Mouse (Mus musculus) monocyte, adult 2 months (primary cell): ENCODE results near the gene Retreg2.

Experiments
- DNase-seq, 2 experiments: peaks; one replicate each; pipeline ENCODE4 v3.0.0; 2022; ENCODE audit warnings: low spot score in 2 of 2, low read depth in 1 of 2

Gene Retreg2

DNA sequence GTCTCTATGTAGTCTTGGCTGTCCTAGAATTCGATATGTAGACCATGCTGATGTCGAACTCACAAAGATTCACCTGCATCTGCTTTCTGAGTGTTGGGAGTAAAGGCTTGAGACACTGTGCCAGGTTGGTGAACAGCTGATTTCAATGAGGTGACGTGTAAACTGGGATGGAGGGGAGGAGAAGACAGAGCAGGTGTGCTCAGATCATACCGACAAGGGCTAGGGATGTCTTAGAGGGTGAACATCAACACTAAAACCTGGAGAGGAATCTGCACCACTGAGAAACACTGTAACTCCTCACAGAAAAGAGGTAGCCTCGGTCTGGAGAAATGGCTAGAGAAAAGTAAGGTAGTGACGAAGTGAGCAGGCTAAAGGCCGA is 25.5 kb downstream of the Retreg2 start:
- no peak for DNase-seq

DNA sequence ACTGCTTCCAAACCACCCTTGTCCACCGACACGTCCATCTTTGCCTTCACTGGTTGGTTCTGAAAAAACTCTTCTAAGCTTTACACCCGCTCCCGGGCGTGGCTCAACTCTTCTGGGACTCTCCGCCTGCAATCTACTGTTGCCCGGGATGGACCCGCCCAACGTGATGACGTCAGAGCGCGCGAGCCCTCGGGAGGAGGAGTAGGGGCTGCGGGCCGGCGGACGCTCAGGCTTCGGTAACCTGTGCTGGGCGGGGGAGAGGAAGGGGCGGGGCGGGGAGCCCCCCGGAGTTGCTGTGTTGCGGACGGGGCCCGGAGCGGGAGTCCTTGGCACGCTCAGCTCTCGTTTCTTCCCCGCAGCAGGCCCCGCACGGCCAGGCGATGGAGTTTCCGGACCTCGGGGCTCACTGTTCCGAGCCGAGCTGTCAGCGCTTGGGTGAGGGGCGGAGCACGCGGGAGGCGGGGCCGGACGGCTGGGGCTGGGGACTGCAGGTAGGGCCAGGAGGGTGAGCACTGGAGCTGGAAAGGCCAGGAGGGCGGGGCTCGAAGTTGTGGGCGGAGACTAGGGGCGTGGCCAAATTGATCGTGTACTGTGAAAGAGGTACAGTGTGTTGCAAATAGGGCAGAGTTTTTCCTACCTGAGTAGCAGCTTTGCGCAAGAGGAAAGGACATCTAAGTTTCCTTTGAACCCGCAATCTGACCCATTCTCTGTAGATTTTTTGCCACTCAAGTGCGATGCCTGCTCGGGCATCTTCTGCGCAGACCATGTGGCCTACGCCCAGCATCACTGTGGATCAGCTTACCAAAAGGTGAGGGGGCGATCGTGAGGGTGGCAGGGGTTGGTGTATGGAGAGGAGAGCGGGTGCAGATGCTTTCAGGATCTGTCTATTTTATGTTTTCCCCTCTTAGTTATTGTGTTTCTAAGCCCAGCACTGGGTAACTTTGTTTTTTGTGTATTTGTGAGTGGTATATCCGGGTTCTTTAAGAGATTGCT is 26.2 kb downstream of the Retreg2 start, which contains the start of gene Zfand2b:
Zfand2b (plus strand) TSS at position 175 of the 993 bp plus-strand sequence.
- DNase-seq = peak; percentile 78 to 90

DNA sequence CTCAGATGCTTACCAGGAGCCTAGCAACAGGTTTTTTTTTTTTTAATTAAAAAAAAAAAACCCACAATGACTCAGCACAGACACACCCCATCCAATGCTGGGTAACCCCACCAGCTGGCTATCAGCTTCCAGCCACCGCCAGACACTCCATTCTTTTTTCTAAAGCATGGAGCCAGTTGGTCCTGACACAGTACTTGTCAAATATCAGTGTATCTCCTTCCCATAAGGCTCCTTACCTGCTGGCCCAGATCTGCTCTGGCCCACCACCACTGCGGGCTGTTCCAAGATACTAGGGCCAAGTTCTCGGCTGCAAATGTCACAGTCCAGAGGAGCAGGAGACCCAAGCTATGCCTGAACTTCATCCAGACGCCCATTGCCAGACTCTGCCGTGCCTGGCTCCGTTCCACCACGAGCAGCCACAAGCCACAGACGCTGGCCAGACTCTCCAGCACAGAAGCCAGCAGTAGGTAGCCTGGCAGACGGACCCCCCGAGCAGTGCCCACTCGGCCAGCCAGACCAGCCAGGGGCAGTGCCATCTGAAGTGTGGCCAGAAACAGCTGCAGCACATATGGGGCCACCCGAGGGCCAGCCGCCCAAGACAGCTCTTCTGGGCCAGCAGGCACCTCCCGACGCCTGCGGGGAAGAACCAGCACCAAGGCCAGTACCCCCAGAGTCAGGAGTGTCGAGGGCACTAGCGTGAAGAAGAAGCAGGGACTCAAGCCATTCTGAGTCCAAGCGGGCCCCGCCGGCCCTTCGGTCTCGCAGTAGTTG is 36.9 kb downstream of the Retreg2 start:
- no peak for DNase-seq

GRCm38 (mm10) chr1:75180105-75180590 is 37.6 kb downstream of the Retreg2 start, which contains the start of gene Abcb6:
Gene Abcb6, minus strand, starts transcription at chr1:75180392.
- peak in 1 of 2 experiments; percentile 63 for DNase-seq

GRCm38 (mm10) chr1:75180741-75181140 is 38.2 kb downstream of the Retreg2 start:
- no peak for DNase-seq

GRCm38 (mm10) chr1:75181377-75181870 is 38.8 kb downstream of the Retreg2 start:
- no peak for DNase-seq

- DNase-seq = no peak
Observed at GRCm38 (mm10) chr1:75182160-75182559, 39.6 kb downstream of the Retreg2 start.

DNA sequence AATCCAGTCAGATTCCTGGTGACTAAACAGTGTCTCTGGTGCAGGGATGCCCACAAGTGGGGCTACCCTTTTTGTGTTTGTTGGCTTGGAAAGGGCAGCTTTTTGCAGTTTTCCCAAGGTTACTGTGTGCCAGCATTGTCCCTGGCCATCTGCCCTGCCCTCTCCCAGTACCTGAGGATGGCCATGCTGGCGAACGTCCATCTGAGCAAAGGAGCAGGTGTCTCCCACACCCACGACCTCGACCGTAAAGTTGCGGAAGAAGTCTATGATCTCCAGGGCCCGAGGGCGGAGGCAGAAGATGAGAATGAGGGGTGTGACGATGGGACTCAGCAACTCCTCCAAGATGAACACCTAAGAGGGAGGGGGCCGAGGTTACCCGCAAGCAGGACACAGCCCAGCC is 42.9 kb downstream of the Retreg2 start:
- DNase-seq = no peak

- DNase-seq = no peak
Observed at GRCm38 (mm10) chr1:75187126-75187525, 44.5 kb downstream of the Retreg2 start.

DNA sequence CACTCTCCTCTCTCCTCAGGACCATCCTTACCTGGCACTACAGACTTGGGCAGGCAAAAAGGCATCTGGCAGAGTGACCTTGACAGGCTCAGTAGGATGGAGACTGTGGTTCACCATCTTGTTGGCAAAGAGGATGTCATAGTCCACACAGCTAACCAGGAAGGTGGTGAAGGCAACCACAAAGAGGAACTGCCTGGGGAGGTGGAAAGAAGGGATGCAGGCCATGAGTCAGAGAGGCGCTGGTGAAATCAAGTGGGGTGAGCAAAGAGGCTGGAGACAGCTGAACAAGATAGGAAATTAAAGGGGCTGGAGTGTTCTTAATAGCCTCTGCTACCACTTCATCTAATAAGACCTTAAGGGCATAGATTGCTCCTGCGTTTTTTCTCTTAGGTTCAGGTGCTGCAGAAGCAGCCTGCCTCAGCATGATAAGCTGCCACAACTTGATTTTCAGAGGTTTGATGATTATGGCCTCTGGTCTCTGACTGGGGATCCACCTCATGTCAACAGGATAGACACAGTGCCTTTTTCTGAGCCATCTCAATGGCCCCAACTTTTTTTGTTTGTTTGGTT is 45.4 kb downstream of the Retreg2 start:
- DNase-seq = peak; percentile 49 to 70

DNA sequence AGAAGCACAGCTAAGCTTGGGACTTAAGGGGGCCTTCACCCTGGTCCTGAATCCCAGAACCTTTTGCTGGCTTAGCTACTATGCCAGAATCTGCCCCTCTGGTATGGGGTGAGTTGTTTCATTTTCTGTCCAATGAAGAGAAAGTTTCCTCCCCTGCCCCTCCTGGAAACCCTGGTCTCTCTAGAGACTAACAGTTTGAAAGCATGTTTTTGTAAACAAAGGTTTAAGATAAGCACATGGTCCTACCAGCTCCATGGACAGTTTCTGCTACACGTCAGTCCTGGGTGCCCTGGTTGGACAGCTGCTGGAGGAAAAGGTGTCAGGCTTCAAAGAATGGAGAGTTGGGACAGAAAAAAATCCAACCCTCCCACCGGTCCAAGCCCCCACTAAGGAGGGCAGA is 48.0 kb downstream of the Retreg2 start:
- DNase-seq = no peak

GRCm38 (mm10) chr1:75191258-75191621 is 48.7 kb downstream of the Retreg2 start:
- DNase-seq = no peak

GRCm38 (mm10) chr1:75191622-75192402 is 49.2 kb downstream of the Retreg2 start, which contains the start of the genes Ankzf1 and Atg9a:
Gene Ankzf1, plus strand, starts transcription at chr1:75192151.
Gene Atg9a, minus strand, starts transcription at chr1:75192196.
- peak; percentile 90 to 93 for DNase-seq

- DNase-seq = peak in 1 of 2 experiments; percentile 37
Observed at GRCm38 (mm10) chr1:75192452-75192851, 49.9 kb downstream of the Retreg2 start.
